Mouse (Mus musculus): ENCODE measurements around the gene Sp140.
"Not testable (repeated sequence)": the region's sequence is repeated elsewhere in the genome, so short reads cannot be mapped to it uniquely, and the experiment has no call there.

Gene Sp140

DNA sequence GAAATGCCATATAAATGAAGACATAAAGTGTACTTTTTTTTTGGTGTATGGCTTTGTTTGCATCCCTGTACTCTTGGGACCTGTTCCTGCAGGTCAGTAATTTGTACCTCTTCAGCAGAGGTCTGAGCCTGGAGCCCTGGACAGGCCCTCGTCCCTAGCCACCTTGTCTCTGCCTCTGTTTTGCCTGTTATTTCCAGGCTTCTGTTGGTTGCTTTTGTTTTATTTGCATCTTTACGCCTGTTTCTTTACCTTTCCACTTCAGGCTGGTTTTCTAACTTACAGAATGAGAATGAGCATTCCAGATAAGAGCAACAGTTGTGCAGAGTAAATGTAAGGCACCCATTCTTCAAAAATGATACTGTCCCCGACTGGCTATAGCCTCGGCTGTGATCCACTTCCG is at the start of gene Sp140:
Gene Sp140 (plus strand): TSS at position 301 of the 400 bp plus-strand sequence.
- not testable (repeated sequence) for DNase-seq

DNA sequence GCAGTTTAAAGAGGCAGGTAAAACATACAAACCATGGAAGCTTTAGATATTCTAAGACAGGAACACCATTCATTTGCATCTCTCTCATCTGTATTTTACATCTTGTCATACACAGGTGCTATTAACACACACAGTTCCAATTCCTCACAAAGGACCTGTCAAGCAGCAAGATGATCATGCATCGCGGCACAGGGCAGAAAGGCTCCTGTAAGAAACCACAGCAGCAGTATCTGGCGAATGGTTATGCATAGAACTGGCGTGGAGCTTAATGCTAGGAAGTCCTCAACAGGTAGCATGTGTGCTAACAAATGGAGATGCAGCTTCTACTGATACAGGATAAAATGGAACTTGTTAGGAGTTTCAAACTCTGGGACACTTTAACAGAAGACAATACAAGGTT is 44.9 kb upstream of the Sp140 start:
- DNase-seq: not testable (repeated sequence)

DNA sequence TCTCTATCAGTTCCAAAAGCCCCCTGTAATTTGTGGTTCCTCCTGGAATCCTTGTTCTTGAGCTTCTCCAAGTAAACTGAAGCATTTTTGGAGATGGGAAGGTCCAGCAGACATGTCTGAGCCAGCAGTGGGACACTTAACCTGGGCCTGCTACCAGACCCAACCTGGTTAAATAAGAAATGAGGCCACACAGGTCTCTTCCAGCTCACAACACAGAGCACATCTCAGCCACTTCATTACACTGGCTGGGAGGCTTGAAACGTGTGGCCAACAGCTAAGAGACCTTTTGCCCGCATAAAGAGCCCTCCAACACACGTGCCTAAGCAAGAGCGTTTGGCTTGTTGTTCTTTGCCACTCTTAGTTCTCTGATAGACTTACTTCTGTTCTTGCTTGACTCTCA is 26.6 kb upstream of the Sp140 start:
- DNase-seq: not testable (repeated sequence)

DNA sequence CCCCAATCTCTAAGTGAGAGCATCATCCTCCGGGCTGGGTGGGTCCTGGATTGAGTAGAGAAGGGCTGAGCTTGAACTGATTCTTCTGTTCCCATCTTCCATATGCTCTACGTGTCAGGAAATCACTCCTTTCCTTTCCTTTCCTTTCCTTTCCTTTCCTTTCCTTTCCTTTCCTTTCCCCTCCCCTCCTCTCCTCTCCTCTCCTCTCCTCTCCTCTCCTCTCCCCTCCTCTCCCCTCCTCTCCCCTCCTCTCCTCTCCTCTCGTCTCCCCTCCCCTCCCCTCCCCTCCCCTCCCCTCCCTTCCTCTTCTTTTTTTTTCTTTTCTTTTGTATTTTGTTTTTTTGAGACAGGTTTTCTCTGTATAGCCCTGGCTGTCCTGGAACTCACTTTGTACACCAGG is 24.8 kb upstream of the Sp140 start, which contains the start of gene G530012D18Rik:
Gene G530012D18Rik (plus strand): TSS at position 301 of the 400 bp plus-strand sequence.
- not testable (repeated sequence) for DNase-seq

DNA sequence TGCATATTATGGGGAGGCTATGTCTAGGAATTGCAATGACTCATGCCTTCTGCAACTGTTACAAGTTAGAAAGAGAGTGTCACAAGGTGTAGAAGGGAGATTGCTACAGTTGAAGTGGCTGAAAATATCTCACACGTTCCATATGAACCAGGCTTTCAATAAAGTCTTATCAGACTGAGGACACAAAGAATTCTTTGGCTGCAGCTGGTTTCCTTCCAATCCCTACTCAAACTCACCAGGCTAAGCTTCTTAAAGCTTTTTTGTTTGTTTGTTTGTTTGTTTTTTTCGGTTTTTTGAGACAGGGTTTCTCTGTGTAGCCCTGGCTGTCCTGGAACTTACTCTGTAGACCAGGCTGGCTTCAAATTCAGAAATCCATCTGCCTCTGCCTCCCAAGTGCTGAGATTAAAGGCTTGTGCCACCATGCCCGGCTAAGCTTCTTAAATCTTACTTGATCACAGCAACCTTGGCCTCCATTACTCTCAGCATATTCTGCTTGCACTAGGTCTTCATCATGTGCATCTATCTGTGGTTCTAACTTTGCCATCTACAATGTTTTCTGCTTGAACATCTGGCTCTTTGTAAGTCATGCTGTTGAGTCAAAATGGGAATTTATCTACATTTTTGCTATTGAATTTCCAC is 21.7 kb upstream of the Sp140 start:
- not testable (repeated sequence) for DNase-seq

DNA sequence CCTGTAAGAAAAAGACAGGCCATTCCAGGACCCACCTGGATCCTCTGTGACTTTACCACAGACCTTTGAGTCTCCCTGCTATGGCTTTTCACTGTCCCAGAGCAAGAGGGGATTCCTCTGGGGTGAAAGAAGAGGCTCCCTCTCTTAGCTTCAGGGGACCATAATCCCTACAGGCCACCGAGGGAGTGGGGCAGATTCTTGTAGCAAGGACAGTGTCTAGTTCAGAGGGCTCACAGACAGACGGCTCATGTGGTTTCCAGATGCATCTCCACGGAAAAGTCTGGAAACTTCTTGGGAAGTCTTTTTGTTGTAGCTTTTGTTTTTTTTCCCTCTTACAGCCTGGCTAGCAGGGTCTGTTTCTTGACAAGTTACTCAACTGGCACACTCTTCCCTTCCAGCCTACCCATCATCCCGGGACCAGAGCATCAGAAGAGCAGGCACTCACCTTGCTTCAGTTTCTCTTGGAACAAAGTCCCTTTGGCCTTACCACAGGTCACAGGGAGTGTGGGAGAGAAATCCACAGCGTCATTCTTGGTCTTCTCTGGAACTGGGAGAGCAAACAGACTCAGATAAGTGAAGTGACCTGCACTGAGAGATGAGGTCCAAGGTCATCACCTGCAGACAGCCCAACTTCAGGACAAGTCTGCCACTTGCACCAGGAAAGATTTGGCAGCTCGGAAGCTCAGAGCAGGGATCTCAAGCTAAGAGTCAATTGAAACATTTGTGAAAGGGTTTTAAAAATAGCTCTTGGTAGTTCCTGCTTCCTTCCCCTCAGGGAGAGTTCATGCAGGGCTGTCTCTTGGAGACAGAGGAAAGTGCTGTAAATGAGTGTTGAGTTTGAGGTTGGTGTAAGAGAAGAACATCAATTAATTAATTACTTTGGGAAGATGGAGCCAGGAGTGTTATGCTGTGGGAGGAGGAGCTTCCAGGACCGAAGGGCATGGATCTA is 20.7 kb upstream of the Sp140 start:
- not testable (repeated sequence) for DNase-seq

DNA sequence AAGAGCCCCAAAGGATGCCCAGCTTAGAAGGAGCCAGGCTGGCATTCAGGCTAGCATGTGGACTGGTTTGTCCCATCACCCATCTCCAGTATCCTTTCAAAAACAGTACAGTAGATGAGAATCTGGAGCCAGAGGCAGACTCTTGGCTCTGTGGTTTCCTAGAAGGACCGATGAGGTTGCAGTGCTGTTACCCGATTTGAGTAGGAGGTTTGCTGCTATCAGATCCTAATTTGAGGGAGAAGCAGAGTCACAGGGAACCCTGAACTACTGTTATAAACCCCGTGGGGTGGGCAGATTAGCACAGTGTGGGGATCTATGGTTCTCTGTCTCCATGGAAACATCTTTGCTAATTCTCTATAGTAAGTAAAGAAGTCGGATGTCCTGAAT is 20.0 kb upstream of the Sp140 start:
- not testable (repeated sequence) for DNase-seq

DNA sequence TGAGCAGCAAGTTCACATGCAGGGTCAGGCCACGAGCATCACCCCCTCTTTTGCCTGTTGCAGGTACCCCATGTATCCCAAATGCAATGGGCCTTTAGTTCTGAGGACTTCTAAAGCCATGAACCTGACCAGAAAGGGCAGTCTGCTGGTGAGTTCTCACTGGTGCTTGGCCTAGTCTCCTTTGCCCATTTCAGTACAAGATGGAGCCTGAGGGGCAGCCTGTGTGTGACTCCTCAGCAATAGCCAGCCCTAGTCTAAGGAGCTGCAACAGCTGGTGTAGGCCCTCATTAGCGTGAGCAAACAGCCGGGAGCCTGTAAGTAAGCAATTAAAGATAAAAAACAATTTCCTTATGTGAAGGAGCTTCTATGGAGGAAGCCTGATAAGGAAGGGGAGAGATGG is 19.6 kb upstream of the Sp140 start:
- DNase-seq: not testable (repeated sequence)

DNA sequence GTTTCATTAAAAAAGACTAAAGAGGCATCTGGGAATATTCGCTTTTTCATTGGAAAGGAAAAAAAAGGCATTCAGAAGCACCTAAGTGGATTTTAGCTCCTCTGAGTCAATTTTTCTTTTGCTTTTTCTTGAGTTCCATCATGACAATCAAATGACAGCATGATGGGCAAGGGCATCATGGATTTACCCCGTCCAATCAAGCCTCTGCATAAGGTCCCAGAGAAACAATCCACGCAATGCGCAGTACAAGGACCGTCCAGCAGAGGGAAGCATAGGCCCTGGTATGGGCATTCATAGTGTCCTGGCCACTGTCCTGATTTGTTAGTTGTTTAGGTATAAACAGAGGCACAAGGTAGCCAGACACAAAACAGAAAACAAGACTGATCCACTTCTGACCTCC is 18.7 kb upstream of the Sp140 start:
- DNase-seq: not testable (repeated sequence)

DNA sequence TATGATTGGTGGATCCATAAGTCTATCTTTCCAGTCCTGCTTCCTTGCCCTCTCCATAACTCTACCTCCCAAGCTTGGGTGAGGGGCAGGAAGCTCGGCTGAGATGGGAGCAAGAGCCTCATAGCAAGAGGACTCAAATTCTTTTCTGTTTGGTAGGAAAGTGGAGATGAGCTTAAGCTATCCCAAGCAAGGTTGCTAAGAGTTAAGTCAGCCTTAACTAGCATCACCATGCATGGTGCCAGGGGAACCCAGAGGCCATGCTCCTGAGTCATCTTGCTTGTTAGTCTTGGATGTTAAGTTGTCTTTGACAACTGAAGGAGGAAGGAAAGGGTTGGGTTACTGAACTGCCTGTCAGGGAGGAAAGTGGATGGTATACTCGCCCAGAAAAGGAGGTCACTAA is 11.5 kb upstream of the Sp140 start:
- not testable (repeated sequence) for DNase-seq

DNA sequence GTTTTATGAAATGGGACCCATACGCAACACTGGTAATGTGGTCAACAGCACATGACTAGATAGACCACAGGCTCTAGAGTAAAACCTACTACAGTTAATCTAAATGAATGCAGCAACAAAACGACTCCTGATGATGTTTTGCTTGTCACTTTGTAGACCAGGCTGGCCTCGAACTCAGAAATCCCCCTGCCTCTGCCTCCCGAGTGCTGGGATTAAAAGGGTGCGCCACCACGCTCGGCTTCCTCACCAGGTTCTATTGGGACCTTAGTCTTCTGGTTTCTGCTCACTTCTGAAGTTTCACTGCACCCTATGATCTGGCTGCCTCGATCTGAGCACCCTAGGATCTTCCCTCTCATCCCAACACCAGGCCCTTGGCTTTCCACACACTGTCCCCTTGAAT is 7.7 kb upstream of the Sp140 start:
- DNase-seq: not testable (repeated sequence)

DNA sequence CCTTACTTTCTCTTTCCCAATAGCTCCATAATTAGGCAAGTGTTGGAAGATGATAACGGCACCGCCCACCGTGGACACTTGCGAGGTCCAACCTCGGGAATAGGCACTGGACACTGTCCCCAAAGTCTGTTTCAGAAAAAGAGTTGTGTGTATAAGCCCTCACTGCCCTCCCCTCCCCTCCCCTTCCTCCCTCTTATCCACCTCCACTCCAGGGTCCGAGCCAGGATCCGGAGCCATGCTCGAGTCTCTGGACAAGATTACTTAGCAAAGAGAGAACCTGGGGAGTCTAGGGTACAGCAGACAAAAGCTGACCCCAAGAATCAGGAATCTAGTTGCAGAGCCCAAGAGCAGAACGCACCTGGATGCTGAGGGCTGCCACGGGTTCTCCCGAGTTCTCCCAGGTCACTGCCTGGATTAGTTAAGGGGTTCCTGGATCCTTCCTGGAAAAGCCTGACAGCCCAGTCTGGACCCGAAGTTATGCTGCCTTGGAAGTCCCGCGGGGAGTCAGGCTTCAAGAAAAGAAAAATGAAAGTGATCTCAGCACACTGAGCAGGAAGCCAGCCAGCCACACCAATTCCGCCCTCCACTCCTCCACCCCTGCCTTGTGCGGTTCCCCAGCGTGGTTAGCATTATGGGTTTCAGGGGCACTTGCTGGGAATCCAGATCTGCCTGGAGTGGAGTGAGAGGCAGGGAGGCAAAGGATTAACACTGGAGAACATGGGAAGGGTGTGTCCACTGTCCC is 1.7 kb upstream of the Sp140 start, which contains the start of gene Sp110:
Gene Sp110 (minus strand): TSS at position 547 of the 742 bp plus-strand sequence.
- not testable (repeated sequence) for DNase-seq

DNA sequence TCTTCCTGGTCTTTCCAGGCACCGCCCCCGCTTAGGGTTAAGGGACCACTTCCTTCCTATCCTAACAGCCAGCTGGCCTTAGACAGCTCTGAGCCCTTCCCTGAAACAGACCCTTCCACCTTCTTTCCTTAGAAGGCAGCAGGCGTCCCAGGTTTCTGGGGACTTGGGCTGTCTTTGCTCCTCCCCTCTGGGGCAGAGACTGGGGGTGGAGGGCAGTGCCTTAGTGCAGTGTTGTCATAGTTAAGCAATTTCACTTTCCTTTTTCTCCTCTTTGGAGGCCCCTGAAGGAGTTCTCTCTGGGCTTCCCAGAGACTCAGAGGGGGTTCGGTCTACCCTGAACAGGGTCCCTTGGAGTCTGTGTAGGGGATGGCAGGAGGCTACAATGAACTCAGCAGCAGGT is 616 bp downstream of the Sp140 start:
- DNase-seq: not testable (repeated sequence)

DNA sequence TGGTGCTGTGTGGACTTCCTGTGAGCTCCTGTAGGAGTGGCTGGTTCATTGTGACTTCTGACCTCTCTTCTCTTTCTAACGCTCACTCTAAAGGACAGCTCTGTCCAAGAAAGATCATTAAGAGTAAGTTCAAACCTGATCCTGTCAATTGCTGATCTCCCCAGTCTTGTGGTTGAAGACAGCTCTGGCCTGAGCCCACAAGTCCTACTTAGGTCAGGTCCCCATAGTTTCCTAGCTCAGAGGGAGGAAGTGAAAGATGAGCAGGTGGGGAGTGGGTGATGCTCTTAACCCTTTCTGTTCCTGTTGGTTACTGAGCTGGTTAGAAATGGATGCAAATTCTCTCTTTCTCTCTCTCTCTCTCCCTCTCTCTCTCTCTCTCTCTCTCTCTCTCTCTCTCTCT is 4.2 kb downstream of the Sp140 start:
- not testable (repeated sequence) for DNase-seq

DNA sequence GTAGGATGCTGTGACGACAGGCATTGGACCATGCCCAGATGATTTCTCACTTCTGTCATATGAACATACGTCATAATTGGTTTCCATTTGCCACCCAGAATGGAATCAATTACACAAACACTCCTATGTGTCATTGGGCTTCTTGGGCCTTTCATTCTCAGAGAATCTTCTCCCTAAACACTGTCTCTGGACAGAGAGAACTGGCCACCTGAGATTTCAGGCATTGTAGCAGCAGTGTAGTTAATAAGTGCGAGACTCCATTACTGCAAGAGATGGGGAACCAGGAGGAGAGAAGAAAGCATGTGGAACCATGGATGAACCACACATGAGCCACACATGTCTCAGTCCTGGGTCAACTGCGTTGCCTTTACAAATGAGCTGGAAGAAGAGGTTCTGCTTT is 8.2 kb downstream of the Sp140 start:
- not testable (repeated sequence) for DNase-seq

DNA sequence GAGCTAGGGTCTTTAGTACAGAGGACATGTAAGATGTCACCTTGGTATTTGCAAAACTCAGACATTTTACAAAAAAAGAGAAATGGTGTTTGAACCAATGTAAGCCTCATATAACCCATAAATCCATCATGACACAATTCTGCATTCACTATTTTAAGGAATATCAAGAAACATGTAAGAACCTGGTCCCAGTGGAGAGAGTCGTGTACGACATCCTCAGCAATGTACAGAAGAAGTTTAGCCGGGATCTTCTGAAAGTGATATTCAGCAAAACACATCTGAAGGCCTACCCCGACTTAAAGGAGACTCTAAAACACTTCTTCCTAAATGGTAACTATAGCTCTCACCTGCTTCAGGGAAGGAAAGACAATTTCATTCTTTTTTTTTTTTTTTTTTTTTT is 10.4 kb downstream of the Sp140 start:
- DNase-seq: not testable (repeated sequence)

DNA sequence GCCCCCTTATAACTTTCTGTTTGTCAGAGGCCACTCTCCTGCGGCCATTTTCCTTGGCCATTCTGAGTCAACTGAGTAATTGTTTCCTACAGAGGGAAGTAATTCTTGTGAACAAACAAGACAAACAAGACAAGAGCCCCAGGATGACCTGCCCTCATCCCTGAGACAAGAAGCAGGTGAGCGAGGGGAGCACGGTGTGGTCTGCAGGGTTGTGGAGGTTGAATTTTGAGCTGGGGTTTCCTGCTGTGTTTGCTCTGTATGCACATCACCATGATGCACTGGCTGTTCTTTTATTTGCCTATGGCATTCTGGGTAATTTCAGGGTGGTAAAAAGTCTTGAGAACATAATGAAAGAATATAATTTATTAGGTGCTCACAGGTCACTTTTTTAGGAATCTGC is 14.9 kb downstream of the Sp140 start:
- not testable (repeated sequence) for DNase-seq

DNA sequence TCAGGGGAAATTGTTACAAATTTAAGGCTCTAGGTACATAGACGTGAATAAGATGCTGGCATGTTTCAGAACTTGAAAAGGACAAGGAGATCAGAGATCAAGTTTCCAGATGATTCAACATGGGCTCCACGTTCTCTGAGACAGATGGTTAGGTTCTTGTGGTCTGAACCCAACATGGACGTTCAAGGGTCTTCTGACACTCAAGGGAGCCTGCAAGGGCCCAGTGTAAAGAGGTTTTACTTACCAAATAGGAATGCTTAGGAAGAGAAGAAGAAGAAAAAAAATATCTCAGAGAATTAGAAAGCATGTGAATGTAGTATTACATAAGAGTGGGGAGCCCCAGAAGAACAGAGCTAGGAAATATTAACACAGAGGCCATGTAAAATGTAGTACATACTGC is 15.6 kb downstream of the Sp140 start:
- DNase-seq: not testable (repeated sequence)

DNA sequence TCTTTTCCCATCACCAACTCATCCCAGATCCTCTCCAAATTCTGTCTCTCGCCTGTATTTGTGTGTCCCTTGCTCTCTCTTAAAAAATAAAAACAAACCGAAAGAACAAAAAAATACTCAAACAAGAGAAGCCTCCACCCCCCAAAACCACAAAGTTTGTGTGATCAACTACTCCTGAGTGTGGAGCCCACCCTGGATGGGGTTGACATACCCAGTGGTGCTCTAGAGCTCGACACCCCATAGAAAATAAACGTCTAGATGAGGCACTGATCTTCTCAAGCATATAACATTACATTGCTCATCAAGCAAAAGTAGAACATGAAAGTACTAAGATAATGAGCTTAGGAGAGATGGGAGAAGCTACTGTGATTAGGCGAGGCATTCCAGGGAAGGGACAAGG is 17.0 kb downstream of the Sp140 start:
- DNase-seq: not testable (repeated sequence)

DNA sequence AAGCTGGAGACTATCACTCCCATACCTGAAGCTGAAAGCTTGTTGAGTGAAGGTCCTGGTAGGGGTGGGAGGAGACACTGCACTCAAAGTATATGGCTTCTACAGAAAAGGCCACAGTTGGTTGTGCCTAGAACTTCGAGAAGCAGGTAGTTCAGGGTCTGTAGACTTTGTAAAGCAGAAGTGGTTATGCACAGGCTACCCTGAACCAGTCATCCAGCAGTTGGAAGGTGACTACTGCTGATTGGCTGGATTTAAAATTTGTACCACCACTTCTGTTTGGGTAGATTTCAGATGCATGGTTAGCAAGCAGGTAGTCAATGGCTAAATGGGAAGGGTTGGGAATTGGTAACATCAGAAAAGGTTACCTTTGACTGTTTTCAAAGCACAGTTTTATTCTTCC is 18.5 kb downstream of the Sp140 start:
- DNase-seq: not testable (repeated sequence)

DNA sequence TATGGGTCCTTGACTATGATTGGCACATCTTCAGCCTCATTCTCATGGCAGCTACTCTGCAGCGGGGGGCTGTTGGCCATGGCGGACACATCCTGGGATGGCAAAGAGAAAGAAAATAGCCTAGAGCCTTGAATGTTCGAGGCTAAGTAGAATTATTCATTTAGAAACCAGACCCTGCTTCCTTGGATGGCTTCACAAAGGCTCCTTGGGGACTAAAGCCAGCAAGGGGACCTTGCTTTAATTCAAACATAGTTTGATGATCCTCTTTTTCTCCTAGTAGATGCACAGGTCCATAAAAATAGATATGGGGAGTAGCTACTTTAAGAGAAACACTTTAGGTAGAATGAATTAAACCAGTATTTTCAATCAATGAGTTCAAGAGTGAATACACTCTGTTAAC is 36.8 kb downstream of the Sp140 start:
- DNase-seq: not testable (repeated sequence)

DNA sequence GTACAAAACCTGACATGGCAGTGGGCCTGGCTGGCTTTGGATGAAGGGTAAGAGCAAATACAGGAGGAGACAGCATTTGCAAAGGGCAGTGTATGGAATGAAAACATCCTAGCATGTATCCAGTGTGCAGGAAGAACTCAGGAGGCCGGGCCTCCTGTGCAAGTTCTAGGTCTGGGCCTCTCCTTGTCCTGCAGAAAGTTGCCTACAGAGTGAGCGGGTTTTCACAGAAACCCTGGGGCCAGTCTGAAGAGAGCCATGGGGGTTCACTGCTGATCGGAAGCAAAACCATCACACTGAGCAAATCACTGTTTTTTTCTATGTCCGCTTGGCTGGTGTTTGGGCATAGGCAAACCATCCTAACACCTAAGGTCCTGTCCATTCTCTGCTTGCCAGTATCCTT is 38.0 kb downstream of the Sp140 start:
- DNase-seq: not testable (repeated sequence)

DNA sequence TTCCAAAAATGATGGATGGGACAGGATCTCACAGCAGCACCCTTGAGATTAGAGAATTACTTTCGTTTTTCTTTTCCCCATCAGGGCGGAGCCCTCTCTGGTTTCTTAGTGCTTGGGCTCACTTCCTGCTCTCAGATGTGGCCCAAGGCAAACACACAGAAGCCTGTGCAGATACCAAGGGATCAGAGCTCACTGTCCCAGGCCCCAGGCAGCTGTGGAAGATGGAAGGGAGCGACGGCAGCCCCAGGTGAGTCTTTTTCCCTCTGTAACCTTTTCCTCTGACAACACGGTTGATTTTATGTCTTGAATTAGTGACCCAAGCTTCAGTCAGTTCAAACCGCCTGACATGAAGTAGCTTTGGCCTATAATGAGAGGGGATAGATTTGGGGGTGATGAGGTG is 49.7 kb downstream of the Sp140 start, which contains the start of gene Sp100:
Gene Sp100 (plus strand): TSS at position 108 of the 400 bp plus-strand sequence.
- not testable (repeated sequence) for DNase-seq
